Mouse (Mus musculus) stomach, embryonic 16.5 days (tissue): ENCODE data around the gene Fkbp8. TPM values are rescaled to one million over a fixed set of nuclear protein-coding genes. Genes with fewer than 3 reads are reported as not detected.

ENCODE experiments used
- ATAC-seq: fragments of 200-750 bp; cut with Nextera tagmentation; 2 replicates; pipeline ENCODE4 v1.8.0; 2017; ENCODE audit warnings: moderate number of reproducible peaks, moderate TSS enrichment; ENCODE audit not compliant: insufficient read depth, low FRiP score
- H3K27ac ChIP-seq: fragments of 300-500 bp; sonication (generic); 2 replicates; pipeline ENCODE4 v1.5.1; 2014; ENCODE audit warnings: low read length
- H3K27me3 ChIP-seq: fragments of 300-500 bp; sonication (generic); 2 replicates; pipeline ENCODE4 v1.6.1; 2014; ENCODE audit warnings: low read length, control low read depth, mixed read lengths; ENCODE audit not compliant: control insufficient read depth, insufficient read depth
- H3K36me3 ChIP-seq: fragments of 300-500 bp; sonication (generic); 2 replicates; pipeline ENCODE4 v1.6.1; 2014; ENCODE audit warnings: low read length; ENCODE audit not compliant: control insufficient read depth, insufficient read depth
- H3K4me1 ChIP-seq: fragments of 300-500 bp; sonication (generic); 2 replicates; pipeline ENCODE4 v1.6.1; 2014; ENCODE audit warnings: low read length, control low read depth, mixed read lengths; ENCODE audit not compliant: control insufficient read depth, insufficient read depth
- H3K4me2 ChIP-seq: fragments of 300-500 bp; sonication (generic); 2 replicates; pipeline ENCODE4 v1.6.1; 2014; ENCODE audit warnings: low read depth, low read length, mixed read lengths
- H3K4me3 ChIP-seq: fragments of 300-500 bp; sonication (generic); replicated peaks from 2 replicates; pipeline ENCODE4 v1.5.1; 2014; ENCODE audit warnings: mild to moderate bottlenecking, low read length
- H3K9ac ChIP-seq: fragments of 300-500 bp; sonication (generic); 2 replicates; pipeline ENCODE4 v1.6.1; 2014; ENCODE audit warnings: low read length
- H3K9me3 ChIP-seq: fragments of 300-500 bp; sonication (generic); replicated peaks from 2 replicates; pipeline ENCODE4 v1.6.1; 2016; ENCODE audit warnings: low read length, control low read depth; ENCODE audit not compliant: control insufficient read depth
- WGBS: fragments of 180-500 bp; shearing (Covaris S2); extraction: QIAGEN DNeasy Blood & Tissue Kit; methylation state at CpG from one replicate; pipeline ENCODE4 v1.1.7; 2014; 5-methylcytosine and 5-hydroxymethylcytosine counted together
- polyA plus RNA-seq: library from polyadenylated mRNA; unstranded; fragments of >200 nt; fragmentation: Nextera tagmentation; extraction: Ambion mirVana; gene quantifications from 2 replicates; pipeline ENCODE4 v1.2.1, GENCODE M21; 2015

The Fkbp8 gene
- polyA plus RNA-seq, 1 experiment from 2014 or later = 291 TPM

- no peak overlapping the region; the same call in 1 of the 2 replicates for H3K4me3 ChIP-seq
- H3K4me2 ChIP-seq = peak overlapping the region; percentile 27
- 9% methylated on average over 39 of the region's 39 CpGs for WGBS
- peaks cover 27% of the 10 kb centered on the region for H3K4me1 ChIP-seq
- H3K9me3 ChIP-seq = no peaks in the 10 kb centered on the region
- ATAC-seq = no peak
- H3K27ac ChIP-seq = no peak overlapping the region
- no peaks in the 10 kb centered on the region for H3K36me3 ChIP-seq
- H3K9ac ChIP-seq = no peak overlapping the region
- peaks cover 56% of the 10 kb centered on the region for H3K27me3 ChIP-seq
Observed at GRCm38 (mm10) chr8:70500386-70501301, 26.9 kb upstream of the Fkbp8 start.

GRCm38 (mm10) chr8:70501820-70502529 is 25.5 kb upstream of the Fkbp8 start:
- Histone ChIP-seq H3K27ac (no peak overlapping the region), H3K9ac (peak overlapping the region; percentile 42), H3K4me1 (peaks cover 31% of the 10 kb centered on the region), H3K9me3 (no peaks in the 10 kb centered on the region), H3K4me2 (peak overlapping the region; percentile 32), H3K27me3 (peaks cover 43% of the 10 kb centered on the region), H3K36me3 (no peaks in the 10 kb centered on the region), H3K4me3 (no peak overlapping the region; the same call in 1 of the 2 replicates)
- 14% methylated on average over 23 of the region's 23 CpGs for WGBS
- no peak for ATAC-seq

- 0 out of 2 replicates have a peak, but pooled peaks cover 3% of the 10 kb centered on the region for H3K36me3 ChIP-seq
- peaks cover 33% of the 10 kb centered on the region for H3K4me1 ChIP-seq
- H3K9me3 ChIP-seq = no peaks in the 10 kb centered on the region
- H3K27ac ChIP-seq = no peak overlapping the region
- peaks cover 38% of the 10 kb centered on the region for H3K27me3 ChIP-seq
- no peak overlapping the region for H3K4me3 ChIP-seq
- peak overlapping the region; percentile 42 for H3K9ac ChIP-seq
- peak overlapping the region; percentile 32 for H3K4me2 ChIP-seq
- WGBS = 37% methylated on average over 12 of the region's 12 CpGs
- no peak for ATAC-seq
Observed at GRCm38 (mm10) chr8:70502540-70502939, 25.0 kb upstream of the Fkbp8 start.

GRCm38 (mm10) chr8:70503062-70503750 is 24.3 kb upstream of the Fkbp8 start:
- Histone ChIP-seq H3K36me3 (0 out of 2 replicates have a peak, but pooled peaks cover 9% of the 10 kb centered on the region), H3K9ac (no peak overlapping the region; the same call in 1 of the 2 replicates), H3K4me3 (no peak overlapping the region), H3K27ac (no peak overlapping the region), H3K4me1 (peaks cover 35% of the 10 kb centered on the region), H3K4me2 (no peak overlapping the region), H3K9me3 (no peaks in the 10 kb centered on the region), H3K27me3 (peaks cover 32% of the 10 kb centered on the region)
- 18% methylated on average over 46 of the region's 46 CpGs for WGBS
- ATAC-seq = peak; percentile 14; the same call in 1 of the 2 replicates

- Histone ChIP-seq H3K9ac (no peak overlapping the region), H3K4me2 (no peak overlapping the region), H3K4me3 (no peak overlapping the region), H3K36me3 (peaks cover 14% of the 10 kb centered on the region; the same call in 1 of the 2 replicates), H3K27ac (no peak overlapping the region), H3K27me3 (peaks cover 21% of the 10 kb centered on the region), H3K9me3 (no peaks in the 10 kb centered on the region), H3K4me1 (peaks cover 45% of the 10 kb centered on the region)
- no peak for ATAC-seq
- 57% methylated on average over 16 of the region's 16 CpGs for WGBS
Observed at GRCm38 (mm10) chr8:70504291-70504716, 23.2 kb upstream of the Fkbp8 start.

GRCm38 (mm10) chr8:70504851-70505250 is 22.7 kb upstream of the Fkbp8 start:
- Histone ChIP-seq H3K4me3 (no peak overlapping the region), H3K9ac (no peak overlapping the region), H3K27me3 (peaks cover 18% of the 10 kb centered on the region), H3K36me3 (peaks cover 14% of the 10 kb centered on the region; the same call in 1 of the 2 replicates), H3K27ac (no peak overlapping the region), H3K9me3 (no peaks in the 10 kb centered on the region), H3K4me2 (no peak overlapping the region), H3K4me1 (peaks cover 45% of the 10 kb centered on the region)
- ATAC-seq = no peak
- WGBS = 74% methylated on average over 3 of the region's 3 CpGs

GRCm38 (mm10) chr8:70505698-70506327 is 21.7 kb upstream of the Fkbp8 start:
- Histone ChIP-seq H3K4me3 (peak overlapping the region; percentile 82), H3K4me2 (peak overlapping the region; percentile 91), H3K27me3 (peaks cover 14% of the 10 kb centered on the region), H3K27ac (peak overlapping the region; percentile 94; the same call in 1 of the 2 replicates), H3K4me1 (peaks cover 45% of the 10 kb centered on the region), H3K9ac (peak overlapping the region; percentile 95), H3K36me3 (peaks cover 14% of the 10 kb centered on the region; the same call in 1 of the 2 replicates), H3K9me3 (no peaks in the 10 kb centered on the region)
- ATAC-seq = peak; percentile 3; the same call in 1 of the 2 replicates
- WGBS = 34% methylated on average over 32 of the region's 32 CpGs

- 3% methylated on average over 39 of the region's 40 CpGs for WGBS
- Histone ChIP-seq H3K36me3 (peaks cover 14% of the 10 kb centered on the region; the same call in 1 of the 2 replicates), H3K4me3 (peak within 1 kb of the TSS; percentile 82), H3K4me1 (peaks cover 45% of the 10 kb centered on the region), H3K27ac (peak within 1 kb of the TSS; percentile 94), H3K9me3 (no peaks in the 10 kb centered on the region), H3K9ac (peak within 1 kb of the TSS; percentile 95), H3K4me2 (peak within 1 kb of the TSS; percentile 91), H3K27me3 (peaks cover 8% of the 10 kb centered on the region)
- peak; percentile 87 for ATAC-seq
Observed at GRCm38 (mm10) chr8:70506328-70507026, 21.0 kb upstream of the Fkbp8 start, which contains the start of gene Rex1bd. Gene Rex1bd (minus strand): TSS chr8:70506752.
